Mouse (Mus musculus): ENCODE measurements around the gene Miga2. TPM values are rescaled to one million over a fixed set of nuclear protein-coding genes. Genes with fewer than 3 reads are reported as not detected.

Miga2 gene
- total RNA-seq (2023), result 1 to 10 TPM; 5.9 to 7.6 TPM

DNA sequence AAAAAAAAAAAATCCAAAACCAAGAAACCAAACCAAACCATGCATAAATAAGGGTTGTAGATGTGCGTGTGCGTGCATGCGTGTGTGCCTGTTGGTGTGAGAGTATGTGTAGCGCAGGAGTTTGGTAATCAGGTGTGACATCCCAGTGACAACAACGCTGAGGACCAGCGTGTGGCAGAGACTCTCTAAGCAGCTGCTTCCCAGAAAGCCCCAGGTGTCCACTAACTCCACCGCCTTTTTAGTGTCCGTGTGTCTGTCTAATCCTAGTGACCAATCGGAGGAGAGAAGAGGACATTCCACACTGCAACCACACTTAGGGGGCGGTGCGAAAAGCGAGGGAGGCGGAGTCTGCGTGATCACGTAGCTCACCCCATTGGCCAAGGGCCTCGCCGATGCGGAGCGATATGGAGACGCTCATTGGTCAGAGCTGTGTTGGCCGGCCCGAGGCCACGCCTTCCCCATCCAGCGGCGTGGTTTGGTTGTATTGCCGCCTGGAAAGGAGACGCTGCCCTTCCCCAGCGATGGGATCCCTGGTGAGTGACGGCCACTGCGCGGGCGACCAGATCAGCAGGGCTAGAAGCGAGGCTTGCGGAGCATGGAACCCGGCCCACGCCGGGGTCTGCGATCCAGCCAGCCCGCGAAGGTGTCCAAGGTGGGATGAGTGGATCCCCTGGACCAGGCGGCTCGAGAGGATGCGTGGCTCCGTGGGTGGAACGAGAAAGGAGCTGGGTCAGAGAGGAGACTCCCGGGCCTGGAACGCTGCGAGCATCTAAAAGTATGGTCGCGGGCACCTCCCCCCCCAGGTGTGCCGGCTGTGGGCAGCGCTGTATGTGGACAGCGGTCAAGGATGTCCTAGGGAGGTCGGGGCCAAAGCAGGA lies at the start of gene Miga2:
Miga2 (plus strand) TSS at position 461 of the 878 bp plus-strand sequence.

DNA sequence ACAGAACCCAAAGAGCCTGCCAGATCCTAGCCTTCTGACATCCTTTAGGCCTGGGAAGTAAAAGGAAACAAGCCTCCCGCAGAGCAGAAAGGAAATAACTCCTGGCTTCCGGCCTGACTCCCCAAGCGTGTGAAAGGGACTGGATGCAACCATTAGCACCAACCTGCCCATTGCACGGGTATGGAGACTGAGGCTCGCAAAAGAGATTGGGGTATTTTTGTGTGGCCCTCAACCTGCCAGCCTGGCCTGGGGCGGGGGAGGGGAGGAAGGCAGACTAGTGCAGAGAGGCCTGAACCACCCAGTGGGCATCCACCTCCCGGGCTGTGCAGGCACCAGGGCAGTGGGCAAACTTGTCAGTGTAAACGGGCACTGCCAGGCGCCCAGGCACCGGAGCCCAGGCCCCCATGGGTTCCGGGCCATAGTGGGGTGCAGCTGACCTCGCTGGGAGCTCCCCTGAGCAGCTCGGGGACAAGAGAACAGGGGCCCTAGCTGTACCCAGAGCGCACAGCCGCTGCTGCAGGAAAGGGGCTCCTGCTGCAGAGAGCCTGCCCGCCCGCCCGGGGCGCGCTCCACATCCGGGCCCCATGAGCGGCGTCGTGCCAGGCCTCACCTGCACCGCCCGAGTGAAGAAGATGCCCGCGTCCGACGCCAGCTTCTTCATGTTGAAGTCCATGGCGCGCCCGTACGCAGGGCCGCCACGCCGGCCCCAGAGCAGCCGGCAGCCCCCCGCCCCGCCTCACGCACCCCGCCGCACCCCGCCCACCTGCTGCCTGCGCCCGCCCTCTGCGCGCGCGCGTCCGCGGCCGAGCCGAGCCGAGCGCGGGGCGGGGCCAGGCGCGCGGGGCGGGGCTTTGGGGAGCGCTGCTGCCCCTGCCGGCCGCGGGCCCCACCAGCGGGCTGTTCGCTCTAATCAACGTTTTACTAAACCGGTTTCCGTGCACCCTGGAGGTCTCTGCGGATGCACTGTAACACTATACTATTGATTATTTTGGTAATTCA lies 5.2 kb upstream of the Miga2 start, which contains the start of gene Sh3glb2:
Sh3glb2 (minus strand) TSS at position 805 of the 999 bp plus-strand sequence.

DNA sequence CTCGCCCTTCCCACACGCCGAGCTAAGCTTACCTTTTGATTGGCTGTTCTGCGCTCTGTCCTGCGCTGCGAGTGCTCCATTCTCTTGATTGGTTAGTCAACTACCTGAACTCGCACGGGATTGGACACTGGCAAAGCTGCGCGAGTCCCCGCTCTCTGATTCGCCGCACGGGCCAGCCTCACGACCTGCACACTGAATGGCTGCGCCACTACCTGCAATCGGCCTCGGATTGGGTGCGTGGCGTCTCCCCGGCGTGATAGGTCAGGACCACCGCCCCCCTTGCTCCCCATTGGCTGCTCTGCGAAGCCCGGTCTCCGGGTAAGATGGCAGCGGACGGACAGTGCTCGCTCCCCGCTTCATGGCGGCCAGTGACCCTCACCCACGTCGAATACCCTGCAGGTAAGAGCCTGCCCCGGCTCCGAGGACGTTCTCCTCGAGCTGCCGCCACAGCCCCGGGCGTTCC lies 28.1 kb downstream of the Miga2 start, which contains the start of gene Dolpp1:
Dolpp1 (plus strand) TSS at position 141 of the 463 bp plus-strand sequence.

GRCm38 (mm10) chr2:30415157-30415935 lies 51.3 kb downstream of the Miga2 start, which contains the start of gene Crat:
Crat (minus strand) TSS chr2:30415813.

DNA sequence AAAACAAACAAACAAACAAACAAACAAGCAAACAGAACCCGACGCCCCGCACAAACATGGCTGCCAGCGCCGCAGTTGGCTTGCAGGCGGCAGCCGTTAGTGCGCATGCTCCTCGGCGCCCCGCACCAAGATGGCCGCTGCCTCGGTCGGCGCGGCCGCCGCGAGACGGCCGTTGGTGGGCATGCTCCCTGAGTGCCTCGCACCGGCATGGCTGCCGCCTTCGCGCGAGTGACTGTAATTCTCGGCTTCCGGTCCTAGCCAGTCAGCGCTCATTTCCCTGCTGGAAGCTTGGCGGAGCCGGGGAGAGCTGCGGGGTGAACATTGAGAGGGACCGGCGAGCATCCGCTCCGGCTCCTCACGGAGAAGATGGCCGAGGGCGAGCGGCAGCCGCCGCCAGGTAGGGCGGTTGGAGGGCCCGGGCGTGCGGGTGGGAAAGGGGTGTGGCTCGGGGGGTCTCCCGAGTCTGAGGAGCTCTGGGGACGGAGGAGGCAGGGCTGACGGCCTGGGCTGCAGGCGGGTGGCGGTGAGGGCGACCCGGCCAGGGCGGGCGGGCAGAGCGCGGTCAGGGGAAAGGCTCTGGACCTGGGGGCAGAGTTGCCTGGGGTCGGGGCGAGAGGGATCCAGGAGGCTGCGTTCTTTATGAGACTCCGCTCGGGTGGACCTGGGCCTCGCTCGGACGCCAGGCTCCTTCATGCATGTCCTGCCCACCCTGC lies 52.1 kb downstream of the Miga2 start, which contains the start of gene Ptpa:
Ptpa (plus strand) TSS at position 104 of the 713 bp plus-strand sequence.

Other genes starting within 250 kb of the Miga2 start
- gene Zer1, start 239.6 kb upstream of the Miga2 start, total RNA-seq (2023), result 10 to 100 TPM; 32.6 to 35.7 TPM
- gene Tbc1d13, start 230.5 kb upstream of the Miga2 start, total RNA-seq (2023), result 10 to 100 TPM; 44.3 to 51.3 TPM
- 1 to 10 TPM; 3.2 to 3.4 TPM for gene Endog, start 192.7 kb upstream of the Miga2 start, total RNA-seq (2023)
- 10 to 100 TPM in 1 of 2 experiments, 1 to 10 TPM in 1; 7.6 to 10.1 TPM for gene Spout1, start 185.8 kb upstream of the Miga2 start, total RNA-seq (2023)
- gene Kyat1, start 158.4 kb upstream of the Miga2 start, total RNA-seq (2023), result 1 to 10 TPM; 2.5 TPM
- 10 to 100 TPM; 16.2 to 19.7 TPM for gene Lrrc8a, start 126.5 kb upstream of the Miga2 start, total RNA-seq (2023)
- under 1 TPM in 1 of 2 experiments, not detected in 1; 0.64 TPM for gene Gm28035, start 123.7 kb upstream of the Miga2 start, total RNA-seq (2023)
- gene Phyhd1, start 98.0 kb upstream of the Miga2 start, total RNA-seq (2023), result 1 to 10 TPM; 1.4 to 2.4 TPM
- 1 to 10 TPM in 1 of 2 experiments, not detected in 1; 8.2 TPM for gene Gm28038, start 83.2 kb upstream of the Miga2 start, total RNA-seq (2023)
- 1 to 10 TPM; 4.6 to 6.1 TPM for gene Dolk, start 77.9 kb upstream of the Miga2 start, total RNA-seq (2023)
- gene Nup188, start 77.8 kb upstream of the Miga2 start, total RNA-seq (2023), result 10 to 100 TPM; 30.0 to 30.1 TPM
- 10 to 100 TPM; 14.6 to 16.0 TPM for gene Sh3glb2, start 4.9 kb upstream of the Miga2 start, total RNA-seq (2023)
- 10 to 100 TPM; 10.8 to 12.6 TPM for gene Dolpp1, start 28.0 kb downstream of the Miga2 start, total RNA-seq (2023)
- 10 to 100 TPM; 31.9 to 36.0 TPM for gene Crat, start 51.6 kb downstream of the Miga2 start, total RNA-seq (2023)
- gene Ptpa, start 51.8 kb downstream of the Miga2 start, total RNA-seq (2023), result 100 to 1,000 TPM in 1 of 2 experiments, 10 to 100 TPM in 1; 96.5 to 101 TPM
- gene Ier5l, start 110.0 kb downstream of the Miga2 start, total RNA-seq (2023), result 1 to 10 TPM in 1 of 2 experiments, under 1 TPM in 1; 0.76 to 1.9 TPM
- gene Cstad, start 230.8 kb downstream of the Miga2 start, total RNA-seq (2023), result under 1 TPM in 1 of 2 experiments, not detected in 1; 0.64 TPM